Comparison of ENCODE assay signal across 9 mouse cellular contexts in genomic region chr14:26531410-26532313, GRCm38 (mm10). TPM values are rescaled to one million over a fixed set of nuclear protein-coding genes. Genes with fewer than 3 reads are reported as not detected.
A peak's percentile ranks its signal among the peaks of the same experiment; 100 is the strongest.
DNase-seq lines count a peak whose midpoint lies in the region; ATAC-seq lines count a peak whose summit lies in the region.
"Had no signal": no experiment of that assay in that cellular context is flagged by ENCODE, and none has a peak within 500 bp of the region (broad histone marks: within the 10 kb centered on the region; RNA-seq: fewer than 3 reads in every experiment).

No protein-coding gene starts in this region.

- H3K27me3 ChIP-seq in heart, embryonic 12.5 days (replicated peaks) = no peaks in the 10 kb centered on the region
- no peaks in the 10 kb centered on the region for H3K27me3 ChIP-seq in embryonic facial prominence, embryonic 13.5 days
- H3K27me3 ChIP-seq in limb, embryonic 13.5 days = no peaks in the 10 kb centered on the region

- H3K4me1 ChIP-seq in heart, embryonic 12.5 days (replicated peaks) = peaks cover 37% of the 10 kb centered on the region
- peaks cover 39% of the 10 kb centered on the region for H3K4me1 ChIP-seq in embryonic facial prominence, embryonic 13.5 days
- H3K4me1 ChIP-seq in limb, embryonic 13.5 days = peaks cover 44% of the 10 kb centered on the region

- H3K9ac ChIP-seq in heart, embryonic 12.5 days = no peak overlapping the region
- 0 out of 2 replicates have a peak overlapping the region, but pooled peaks have one; percentile 36 for H3K9ac ChIP-seq in embryonic facial prominence, embryonic 13.5 days
- 0 out of 2 replicates have a peak overlapping the region, but pooled peaks have one; percentile 4 for H3K9ac ChIP-seq in limb, embryonic 13.5 days

- WGBS in heart, embryonic 12.5 days = 80% methylated on average over 10 of the region's 10 CpGs
- WGBS in embryonic facial prominence, embryonic 13.5 days = 61% methylated on average over 10 of the region's 10 CpGs
- WGBS in limb, embryonic 13.5 days = 73% methylated on average over 10 of the region's 10 CpGs

- no peak overlapping the region for H3K4me3 ChIP-seq in heart, embryonic 12.5 days
- H3K4me3 ChIP-seq in embryonic facial prominence, embryonic 13.5 days = peak overlapping the region; percentile 3; the same call in 1 of the 2 replicates
- peak overlapping the region; percentile 12; the same call in 1 of the 2 replicates for H3K4me3 ChIP-seq in limb, embryonic 13.5 days

- peaks cover 22% of the 10 kb centered on the region; the same call in 1 of the 2 replicates for H3K36me3 ChIP-seq in heart, embryonic 12.5 days
- H3K36me3 ChIP-seq in embryonic facial prominence, embryonic 13.5 days = peaks cover 4% of the 10 kb centered on the region; the same call in 1 of the 2 replicates
- H3K36me3 ChIP-seq in limb, embryonic 13.5 days = peaks cover 6% of the 10 kb centered on the region; the same call in 1 of the 2 replicates

- H3K9me3 ChIP-seq in heart, embryonic 12.5 days (replicated peaks) = no peaks in the 10 kb centered on the region
- no peaks in the 10 kb centered on the region for H3K9me3 ChIP-seq in embryonic facial prominence, embryonic 13.5 days
- no peaks in the 10 kb centered on the region for H3K9me3 ChIP-seq in limb, embryonic 13.5 days

- no peak for DNase-seq in heart, adult 8-10 months (ENCODE audit: low spot score)
- DNase-seq in 416B (ENCODE audit: low read depth) = peak; percentile 36
- DNase-seq in adrenal gland, adult 8-10 months = no peak
- no peak for DNase-seq in T-cell, adult 2 months (ENCODE audit: low spot score)
- DNase-seq in layer of hippocampus, postnatal 25 days (ENCODE audit: extremely low spot score in 1 of 2, low spot score in 1 of 2) = no peak
- DNase-seq: cerebellum, adult 8-10 months had no signal

- no peak for ATAC-seq in heart, embryonic 12.5 days (ENCODE audit: insufficient number of reproducible peaks, low FRiP score)
- ATAC-seq in embryonic facial prominence, embryonic 13.5 days (ENCODE audit: insufficient number of reproducible peaks, insufficient read depth, low FRiP score, low TSS enrichment, low read depth) = no peak
- ATAC-seq in limb, embryonic 13.5 days (ENCODE audit: low FRiP score, low read depth) = no peak

- H3K4me2 ChIP-seq in heart, embryonic 12.5 days = peak overlapping the region; percentile 48
- peak overlapping the region; percentile 77 for H3K4me2 ChIP-seq in embryonic facial prominence, embryonic 13.5 days
- H3K4me2 ChIP-seq in limb, embryonic 13.5 days (replicated peaks) = peak overlapping the region; percentile 38

- H3K27ac ChIP-seq in heart, embryonic 12.5 days (ENCODE audit: poor library complexity, severe bottlenecking) = no peak overlapping the region
- H3K27ac ChIP-seq in embryonic facial prominence, embryonic 13.5 days = no peak overlapping the region
- H3K27ac ChIP-seq in limb, embryonic 13.5 days = no peak overlapping the region

RNA-seq across cellular contexts. Expression of gene Slmap, which starts 3.1 kb away (rescaled TPM):
- 125 and 127 TPM in 2 replicates for polyA plus RNA-seq in heart, embryonic 12.5 days (2016; fragmentation: Nextera tagmentation; extraction: Ambion mirVana)
- total RNA-seq in heart, adult 8-10 months (2022) = 100 to 1,000 TPM; 242 to 367 (median 269) TPM
- 17.1 and 19.6 TPM in 2 replicates for polyA plus RNA-seq in embryonic facial prominence, embryonic 13.5 days (2015; fragmentation: Nextera tagmentation; extraction: Ambion mirVana)
- polyA plus RNA-seq in limb, embryonic 13.5 days (2015; fragmentation: Nextera tagmentation; extraction: Ambion mirVana) = 15.3 and 16.4 TPM in 2 replicates
- total RNA-seq in adrenal gland, adult 8-10 months (2022) = 10 to 100 TPM; 71.2 to 93.9 (median 81.5) TPM
- total RNA-seq in layer of hippocampus, postnatal 25 days (2021) = 100 to 1,000 TPM in 1 of 2 experiments, 10 to 100 TPM in 1; 97.5 to 102 TPM

RNA-seq across cellular contexts. Expression of gene Dennd6a, which starts 42.0 kb away (rescaled TPM):
- polyA plus RNA-seq in heart, embryonic 12.5 days (2016; fragmentation: Nextera tagmentation; extraction: Ambion mirVana) = 26.2 and 27.5 TPM in 2 replicates
- total RNA-seq in heart, adult 8-10 months (2022) = 10 to 100 TPM; 12.4 to 13.4 (median 12.9) TPM
- 34.3 and 34.5 TPM in 2 replicates for polyA plus RNA-seq in embryonic facial prominence, embryonic 13.5 days (2015; fragmentation: Nextera tagmentation; extraction: Ambion mirVana)
- 27.7 and 28.1 TPM in 2 replicates for polyA plus RNA-seq in limb, embryonic 13.5 days (2015; fragmentation: Nextera tagmentation; extraction: Ambion mirVana)
- 10 to 100 TPM; 31.6 to 44.2 (median 40.0) TPM for total RNA-seq in adrenal gland, adult 8-10 months (2022)
- 10 to 100 TPM; 26.7 to 27.4 TPM for total RNA-seq in layer of hippocampus, postnatal 25 days (2021)
